Mouse (Mus musculus): ENCODE measurements at regions not wholly inside any gene's neighbourhood (a gene's known extent, or its start where the extent isn't known, plus 50 kb on each side); places are given as distances from the start of the nearest gene placed in this dataset.

GRCm38 (mm10) chr10:17613281-17613680, 109.7 kb upstream of the Cited2 start:
- no peaks in the 10 kb centered on the region for H3K9me3 ChIP-seq (ENCODE audit: low read length)
- no peak overlapping the region for H3K4me3 ChIP-seq (replicated peaks; ENCODE audit: low read length)
- no peaks in the 10 kb centered on the region for H3K27me3 ChIP-seq (ENCODE audit: insufficient read depth, low read length)
- no peaks in the 10 kb centered on the region for H3K4me1 ChIP-seq (replicated peaks; ENCODE audit: low read depth, low read length)
- TF ChIP-seq CTCF (conservative IDR thresholded peaks at IDR 0.05; ENCODE audit: low read length) = no peak
- TF ChIP-seq POU5F1 (IDR thresholded peaks at IDR 0.05; ENCODE audit: borderline replicate concordance, low read length) = no peak
- no peak for TF ChIP-seq NANOG (IDR thresholded peaks at IDR 0.05; ENCODE audit: borderline replicate concordance, low read length)
- H3K36me3 ChIP-seq (ENCODE audit: insufficient read depth, low read length) = no peaks in the 10 kb centered on the region

- H3K9me3 ChIP-seq (ENCODE audit: low read length) = no peaks in the 10 kb centered on the region
- TF ChIP-seq NANOG (IDR thresholded peaks at IDR 0.05; ENCODE audit: borderline replicate concordance, low read length) (no peak), CTCF (conservative IDR thresholded peaks at IDR 0.05; ENCODE audit: low read length) (no peak), POU5F1 (IDR thresholded peaks at IDR 0.05; ENCODE audit: borderline replicate concordance, low read length) (no peak)
- no peaks in the 10 kb centered on the region for H3K27me3 ChIP-seq (ENCODE audit: insufficient read depth, low read length)
- no peaks in the 10 kb centered on the region for H3K36me3 ChIP-seq (ENCODE audit: insufficient read depth, low read length)
- H3K4me1 ChIP-seq (replicated peaks; ENCODE audit: low read depth, low read length) = peaks cover 8% of the 10 kb centered on the region
- no peak overlapping the region for H3K4me3 ChIP-seq (replicated peaks; ENCODE audit: low read length)
Measured at GRCm38 (mm10) chr10:17618024-17618423, 105.0 kb upstream of the Cited2 start.

GRCm38 (mm10) chr10:17619617-17620016, 103.4 kb upstream of the Cited2 start:
- Histone ChIP-seq H3K4me1 (replicated peaks; ENCODE audit: low read depth, low read length) (peaks cover 12% of the 10 kb centered on the region), H3K9me3 (ENCODE audit: low read length) (no peaks in the 10 kb centered on the region), H3K27me3 (ENCODE audit: insufficient read depth, low read length) (peaks cover 1% of the 10 kb centered on the region; the same call in 1 of the 2 replicates), H3K36me3 (ENCODE audit: insufficient read depth, low read length) (no peaks in the 10 kb centered on the region), H3K4me3 (replicated peaks; ENCODE audit: low read length) (no peak overlapping the region)
- TF ChIP-seq CTCF (conservative IDR thresholded peaks at IDR 0.05; ENCODE audit: low read length) = no peak
- TF ChIP-seq NANOG (IDR thresholded peaks at IDR 0.05; ENCODE audit: borderline replicate concordance, low read length) = no peak
- no peak for TF ChIP-seq POU5F1 (IDR thresholded peaks at IDR 0.05; ENCODE audit: borderline replicate concordance, low read length)

GRCm38 (mm10) chr10:17621703-17622385, 101.2 kb upstream of the Cited2 start:
- no peaks in the 10 kb centered on the region for H3K36me3 ChIP-seq (ENCODE audit: insufficient read depth, low read length)
- H3K9me3 ChIP-seq (ENCODE audit: low read length) = no peaks in the 10 kb centered on the region
- no peak overlapping the region for H3K4me3 ChIP-seq (replicated peaks; ENCODE audit: low read length)
- no peak for TF ChIP-seq NANOG (IDR thresholded peaks at IDR 0.05; ENCODE audit: borderline replicate concordance, low read length)
- peaks cover 3% of the 10 kb centered on the region; the same call in 1 of the 2 replicates for H3K27me3 ChIP-seq (ENCODE audit: insufficient read depth, low read length)
- H3K4me1 ChIP-seq (replicated peaks; ENCODE audit: low read depth, low read length) = peaks cover 12% of the 10 kb centered on the region

- H3K4me3 ChIP-seq (replicated peaks; ENCODE audit: low read length) = no peak overlapping the region
- H3K9me3 ChIP-seq (ENCODE audit: low read length) = no peaks in the 10 kb centered on the region
- peaks cover 12% of the 10 kb centered on the region for H3K4me1 ChIP-seq (replicated peaks; ENCODE audit: low read depth, low read length)
- H3K36me3 ChIP-seq (ENCODE audit: insufficient read depth, low read length) = no peaks in the 10 kb centered on the region
- TF ChIP-seq NANOG (IDR thresholded peaks at IDR 0.05; ENCODE audit: borderline replicate concordance, low read length) (peak; percentile 99), CTCF (conservative IDR thresholded peaks at IDR 0.05; ENCODE audit: low read length) (no peak), POU5F1 (IDR thresholded peaks at IDR 0.05; ENCODE audit: borderline replicate concordance, low read length) (no peak)
- peaks cover 3% of the 10 kb centered on the region; the same call in 1 of the 2 replicates for H3K27me3 ChIP-seq (ENCODE audit: insufficient read depth, low read length)
Measured at GRCm38 (mm10) chr10:17622802-17623201, 100.2 kb upstream of the Cited2 start.

- Histone ChIP-seq H3K4me1 (replicated peaks; ENCODE audit: low read depth, low read length) (peaks cover 14% of the 10 kb centered on the region), H3K4me3 (replicated peaks; ENCODE audit: low read length) (no peak overlapping the region), H3K9me3 (ENCODE audit: low read length) (no peaks in the 10 kb centered on the region), H3K27me3 (ENCODE audit: insufficient read depth, low read length) (peaks cover under 1% of the 10 kb centered on the region; the same call in 1 of the 2 replicates), H3K36me3 (ENCODE audit: insufficient read depth, low read length) (no peaks in the 10 kb centered on the region)
- TF ChIP-seq CTCF (conservative IDR thresholded peaks at IDR 0.05; ENCODE audit: low read length) = no peak
- no peak for TF ChIP-seq POU5F1 (IDR thresholded peaks at IDR 0.05; ENCODE audit: borderline replicate concordance, low read length)
- TF ChIP-seq NANOG (IDR thresholded peaks at IDR 0.05; ENCODE audit: borderline replicate concordance, low read length) = no peak
Measured at GRCm38 (mm10) chr10:17629709-17630108, 93.3 kb upstream of the Cited2 start.

- H3K4me1 ChIP-seq (replicated peaks; ENCODE audit: low read depth, low read length) = peaks cover 14% of the 10 kb centered on the region
- no peaks in the 10 kb centered on the region for H3K27me3 ChIP-seq (ENCODE audit: insufficient read depth, low read length)
- TF ChIP-seq POU5F1 (IDR thresholded peaks at IDR 0.05; ENCODE audit: borderline replicate concordance, low read length) (no peak), NANOG (IDR thresholded peaks at IDR 0.05; ENCODE audit: borderline replicate concordance, low read length) (no peak), CTCF (conservative IDR thresholded peaks at IDR 0.05; ENCODE audit: low read length) (no peak)
- H3K4me3 ChIP-seq (replicated peaks; ENCODE audit: low read length) = no peak overlapping the region
- no peaks in the 10 kb centered on the region for H3K9me3 ChIP-seq (ENCODE audit: low read length)
- H3K36me3 ChIP-seq (ENCODE audit: insufficient read depth, low read length) = no peaks in the 10 kb centered on the region
Measured at GRCm38 (mm10) chr10:17630861-17631581, 92.0 kb upstream of the Cited2 start.

GRCm38 (mm10) chr10:17631817-17632216, 91.2 kb upstream of the Cited2 start:
- Histone ChIP-seq H3K9me3 (ENCODE audit: low read length) (no peaks in the 10 kb centered on the region), H3K27me3 (ENCODE audit: insufficient read depth, low read length) (0 out of 2 replicates have a peak, but pooled peaks cover 2% of the 10 kb centered on the region), H3K4me1 (replicated peaks; ENCODE audit: low read depth, low read length) (peaks cover 14% of the 10 kb centered on the region), H3K36me3 (ENCODE audit: insufficient read depth, low read length) (no peaks in the 10 kb centered on the region), H3K4me3 (replicated peaks; ENCODE audit: low read length) (no peak overlapping the region)
- TF ChIP-seq POU5F1 (IDR thresholded peaks at IDR 0.05; ENCODE audit: borderline replicate concordance, low read length) = no peak
- TF ChIP-seq CTCF (conservative IDR thresholded peaks at IDR 0.05; ENCODE audit: low read length) = no peak
- no peak for TF ChIP-seq NANOG (IDR thresholded peaks at IDR 0.05; ENCODE audit: borderline replicate concordance, low read length)
